Mouse (Mus musculus) hindbrain, embryonic 10.5 days (tissue): ENCODE measurements around the gene Git1. TPM values are rescaled to one million over a fixed set of nuclear protein-coding genes. Genes with fewer than 3 reads are reported as not detected.

Experiments
- DNase-seq: peaks from one replicate; pipeline ENCODE4 v3.0.0-alpha.2; 2017; ENCODE audit warnings: low spot score
- H3K27ac ChIP-seq: fragments of 300-500 bp; sonication (generic); 2 replicates; pipeline ENCODE4 v1.5.1; 2016; ENCODE audit warnings: mild to moderate bottlenecking, moderate library complexity
- H3K27me3 ChIP-seq: fragments of 300-500 bp; sonication (generic); 2 replicates; pipeline ENCODE4 v1.6.1; 2016; ENCODE audit warnings: mild to moderate bottlenecking; ENCODE audit not compliant: poor library complexity, insufficient read depth, severe bottlenecking
- H3K36me3 ChIP-seq: fragments of 300-500 bp; sonication (generic); 2 replicates; pipeline ENCODE4 v1.6.1; 2016; ENCODE audit warnings: mild to moderate bottlenecking, moderate library complexity
- H3K4me1 ChIP-seq: fragments of 300-500 bp; sonication (generic); replicated peaks from 2 replicates; pipeline ENCODE4 v1.6.1; 2016; ENCODE audit warnings: mild to moderate bottlenecking
- H3K4me3 ChIP-seq: fragments of 300-500 bp; sonication (generic); 2 replicates; pipeline ENCODE4 v1.5.1; 2016; ENCODE audit warnings: mild to moderate bottlenecking, moderate library complexity
- H3K9me3 ChIP-seq: fragments of 300-500 bp; sonication (generic); 2 replicates; pipeline ENCODE4 v1.6.1; 2016; ENCODE audit warnings: mild to moderate bottlenecking, moderate library complexity
- WGBS: fragments of 180-500 bp; shearing (Covaris S2); methylation state at CpG from one replicate; pipeline ENCODE4 v1.1.7; 2016; 5-methylcytosine and 5-hydroxymethylcytosine counted together
- polyA plus RNA-seq: library from polyadenylated mRNA; unstranded; fragments of >200 nt; fragmentation: Nextera tagmentation; extraction: Ambion mirVana; gene quantifications from 2 replicates; pipeline ENCODE4 v1.2.1, GENCODE M21; 2016

The Git1 gene
- polyA plus RNA-seq = 14.2 and 14.8 TPM in 2 replicates

GRCm38 (mm10) chr11:77493512-77494343 is at the start of gene Git1:
Gene Git1 (plus strand): TSS chr11:77493562.
- Histone ChIP-seq H3K27me3 (no peaks in the 10 kb centered on the region), H3K4me3 (peak within 1 kb of the TSS; percentile 96), H3K27ac (peak within 1 kb of the TSS; percentile 97), H3K9me3 (no peaks in the 10 kb centered on the region), H3K4me1 (peaks cover 91% of the 10 kb centered on the region), H3K36me3 (peaks cover 6% of the 10 kb centered on the region)
- peak; percentile 56 for DNase-seq
- WGBS = 2% methylated on average over 65 of the region's 74 CpGs

- 87% methylated on average over 2 of the region's 2 CpGs for WGBS
Observed at GRCm38 (mm10) chr11:77444939-77445338, 48.4 kb upstream of the Git1 start.

GRCm38 (mm10) chr11:77446628-77447041 is 46.7 kb upstream of the Git1 start:
- Histone ChIP-seq H3K4me1 (no peaks in the 10 kb centered on the region), H3K27me3 (no peaks in the 10 kb centered on the region), H3K36me3 (peaks cover 43% of the 10 kb centered on the region), H3K4me3 (no peak overlapping the region), H3K9me3 (no peaks in the 10 kb centered on the region), H3K27ac (no peak overlapping the region)
- 68% methylated on average over 6 of the region's 6 CpGs for WGBS
- peak; percentile 29 for DNase-seq

More at GRCm38 (mm10) chr11:77444939-77445338, 48.4 kb upstream of the Git1 start:
- Histone ChIP-seq H3K27ac (no peak overlapping the region), H3K9me3 (no peaks in the 10 kb centered on the region), H3K36me3 (peaks cover 43% of the 10 kb centered on the region), H3K4me3 (no peak overlapping the region), H3K4me1 (no peaks in the 10 kb centered on the region), H3K27me3 (no peaks in the 10 kb centered on the region)
- no peak for DNase-seq

- H3K4me3 ChIP-seq = no peak overlapping the region
- H3K27me3 ChIP-seq = no peaks in the 10 kb centered on the region
- no peak for DNase-seq
- H3K9me3 ChIP-seq = no peaks in the 10 kb centered on the region
- peaks cover 48% of the 10 kb centered on the region for H3K36me3 ChIP-seq
- no peaks in the 10 kb centered on the region for H3K4me1 ChIP-seq
- WGBS = 92% methylated on average over 7 of the region's 7 CpGs
- H3K27ac ChIP-seq = no peak overlapping the region
Observed at GRCm38 (mm10) chr11:77449224-77449623, 44.1 kb upstream of the Git1 start.

- 90% methylated on average over 2 of the region's 2 CpGs for WGBS
- Histone ChIP-seq H3K4me1 (no peaks in the 10 kb centered on the region), H3K4me3 (no peak overlapping the region), H3K27ac (no peak overlapping the region), H3K27me3 (no peaks in the 10 kb centered on the region), H3K36me3 (peaks cover 56% of the 10 kb centered on the region), H3K9me3 (no peaks in the 10 kb centered on the region)
- DNase-seq = no peak
Observed at GRCm38 (mm10) chr11:77451670-77452069, 41.7 kb upstream of the Git1 start.

- Histone ChIP-seq H3K27me3 (no peaks in the 10 kb centered on the region), H3K9me3 (no peaks in the 10 kb centered on the region), H3K36me3 (peaks cover 56% of the 10 kb centered on the region), H3K4me1 (no peaks in the 10 kb centered on the region), H3K27ac (no peak overlapping the region), H3K4me3 (no peak overlapping the region)
- 90% methylated on average over 2 of the region's 2 CpGs for WGBS
- no peak for DNase-seq
Observed at GRCm38 (mm10) chr11:77453388-77453787, 40.0 kb upstream of the Git1 start.

- no peaks in the 10 kb centered on the region for H3K9me3 ChIP-seq
- DNase-seq = no peak
- peaks cover 17% of the 10 kb centered on the region for H3K27me3 ChIP-seq
- H3K4me1 ChIP-seq = no peaks in the 10 kb centered on the region
- no peak overlapping the region for H3K4me3 ChIP-seq
- no peak overlapping the region for H3K27ac ChIP-seq
- 88% methylated on average over 9 of the region's 9 CpGs for WGBS
- H3K36me3 ChIP-seq = peaks cover 34% of the 10 kb centered on the region
Observed at GRCm38 (mm10) chr11:77455770-77456510, 37.4 kb upstream of the Git1 start.

- Histone ChIP-seq H3K4me1 (peaks cover 3% of the 10 kb centered on the region; the same call in 1 of the 2 replicates), H3K27ac (no peak overlapping the region), H3K4me3 (no peak overlapping the region), H3K36me3 (peaks cover 27% of the 10 kb centered on the region), H3K9me3 (no peaks in the 10 kb centered on the region), H3K27me3 (peaks cover 26% of the 10 kb centered on the region)
- WGBS = 86% methylated on average over 6 of the region's 6 CpGs
- DNase-seq = no peak
Observed at GRCm38 (mm10) chr11:77456866-77457265, 36.5 kb upstream of the Git1 start.

GRCm38 (mm10) chr11:77461856-77462255 is 31.5 kb upstream of the Git1 start:
- 9% methylated on average over 6 of the region's 6 CpGs for WGBS
- H3K9me3 ChIP-seq = no peaks in the 10 kb centered on the region
- peaks cover 76% of the 10 kb centered on the region for H3K27me3 ChIP-seq
- H3K4me1 ChIP-seq = peaks cover 27% of the 10 kb centered on the region
- H3K36me3 ChIP-seq = no peaks in the 10 kb centered on the region
- peak overlapping the region; percentile 74; the same call in 1 of the 2 replicates for H3K27ac ChIP-seq
- DNase-seq = no peak
- H3K4me3 ChIP-seq = peak overlapping the region; percentile 59

- Histone ChIP-seq H3K36me3 (no peaks in the 10 kb centered on the region), H3K4me1 (peaks cover 34% of the 10 kb centered on the region), H3K27me3 (peaks cover 83% of the 10 kb centered on the region), H3K4me3 (peak within 1 kb of the TSS; percentile 59), H3K9me3 (no peaks in the 10 kb centered on the region), H3K27ac (peak within 1 kb of the TSS; percentile 74)
- DNase-seq = peak; percentile 77
- under 1% methylated on average over 71 of the region's 73 CpGs for WGBS
Observed at GRCm38 (mm10) chr11:77462283-77463100, 30.9 kb upstream of the Git1 start, which contains the start of gene Coro6. Gene Coro6 (plus strand): TSS chr11:77462411.

GRCm38 (mm10) chr11:77463101-77463445 is 30.3 kb upstream of the Git1 start:
- no peak for DNase-seq
- Histone ChIP-seq H3K27me3 (peaks cover 89% of the 10 kb centered on the region), H3K9me3 (no peaks in the 10 kb centered on the region), H3K4me1 (peaks cover 40% of the 10 kb centered on the region), H3K36me3 (no peaks in the 10 kb centered on the region), H3K4me3 (peak overlapping the region; percentile 59), H3K27ac (no peak overlapping the region)
- WGBS = 40% methylated on average over 8 of the region's 8 CpGs

- H3K36me3 ChIP-seq = no peaks in the 10 kb centered on the region
- no peak for DNase-seq
- H3K27ac ChIP-seq = no peak overlapping the region
- H3K4me1 ChIP-seq = peaks cover 40% of the 10 kb centered on the region
- H3K9me3 ChIP-seq = no peaks in the 10 kb centered on the region
- no peak overlapping the region for H3K4me3 ChIP-seq
- 75% methylated on average over 10 of the region's 10 CpGs for WGBS
- peaks cover 96% of the 10 kb centered on the region for H3K27me3 ChIP-seq
Observed at GRCm38 (mm10) chr11:77463786-77464185, 29.6 kb upstream of the Git1 start.
